Mouse (Mus musculus): ENCODE results near the gene Gm3285. TPM values are rescaled to one million over a fixed set of nuclear protein-coding genes. Genes with fewer than 3 reads are reported as not detected.
A peak's percentile ranks its signal among the peaks of the same experiment; 100 is the strongest.

The Gm3285 gene
- polyA plus RNA-seq, 2 experiments, result not detected

DNA sequence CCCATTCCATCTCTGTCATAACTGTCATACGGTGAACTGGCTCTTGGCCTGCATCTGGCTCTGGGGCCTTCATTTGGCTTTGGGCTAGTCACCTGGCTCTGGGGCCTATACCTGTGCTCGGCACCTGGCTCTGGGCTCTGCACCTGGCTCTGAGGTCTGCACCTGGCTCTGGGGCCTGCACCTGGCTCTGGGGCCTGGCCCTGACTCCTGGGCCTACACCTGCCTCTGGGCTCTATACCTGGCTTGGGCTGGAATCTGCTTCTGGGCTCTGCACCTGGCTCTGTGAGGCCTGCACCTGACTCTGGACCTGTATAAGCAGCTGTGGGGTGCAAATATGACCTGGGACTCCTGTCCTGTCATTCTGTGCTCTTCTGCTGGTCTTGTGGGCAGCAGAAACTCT is 14.2 kb upstream of the Gm3285 start:
- no peaks in the 10 kb centered on the region for H3K36me3 ChIP-seq (replicated peaks; ENCODE audit: control insufficient read depth, insufficient read depth, low read depth)
- ATAC-seq (ENCODE audit: insufficient read depth) (no peak), DNase-seq (ENCODE audit: low read depth in 3 of 3, low spot score in 3 of 3) (no peak)
- H3K9ac ChIP-seq (replicated peaks), result no peak overlapping the region
- 60% methylated on average over 2 of the region's 2 CpGs for WGBS (ENCODE audit: insufficient replicate concordance)
- H3K4me1 ChIP-seq (replicated peaks; ENCODE audit: control insufficient read depth in 2 of 2, insufficient read depth in 2 of 2, low read length in 1 of 2), result no peaks in the 10 kb centered on the region
- H3K27me3 ChIP-seq (ENCODE audit: control insufficient read depth, insufficient read depth, low read length), result no peaks in the 10 kb centered on the region
- no peak overlapping the region for H3K4me3 ChIP-seq (ENCODE audit: insufficient read depth in 1 of 2, low read depth in 2 of 2, low read length in 2 of 2)
- H3K27ac ChIP-seq, result no peak overlapping the region
- no peak for TF ChIP-seq EP300 (IDR thresholded peaks at IDR 0.05; ENCODE audit: low read depth)
- TF ChIP-seq CTCF (IDR thresholded peaks at IDR 0.05; ENCODE audit: low read depth), result no peak
- H3K4me2 ChIP-seq (ENCODE audit: low read depth), result no peak overlapping the region
- no peaks in the 10 kb centered on the region for H3K9me3 ChIP-seq (ENCODE audit: control insufficient read depth, low read length)

DNA sequence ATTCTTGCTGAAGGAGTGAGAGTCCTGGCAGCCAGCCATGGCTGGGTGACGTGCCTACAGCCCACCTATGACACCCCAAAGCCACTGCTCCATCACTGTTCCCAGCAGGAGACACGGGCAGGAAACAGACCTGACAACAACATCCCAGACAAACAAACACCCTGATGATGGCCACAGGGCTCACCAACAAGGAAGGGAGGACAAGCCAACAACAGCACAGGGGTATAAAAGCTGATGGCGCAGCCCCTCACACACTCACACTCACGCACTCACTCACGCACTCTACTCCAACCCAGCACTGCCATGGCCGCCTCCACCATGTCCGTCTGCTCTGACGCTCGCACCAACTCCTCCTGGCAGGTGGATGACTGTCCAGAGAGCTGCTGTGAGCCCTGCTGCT is 9.2 kb upstream of the Gm3285 start, which contains the start of gene Gm10318:
TSS of gene Gm10318 (plus strand) at position 301 of the 400 bp plus-strand sequence.
- ATAC-seq (ENCODE audit: insufficient read depth) (no peak), DNase-seq (ENCODE audit: low read depth in 3 of 3, low spot score in 3 of 3) (no peak)
- TF ChIP-seq CTCF (IDR thresholded peaks at IDR 0.05; ENCODE audit: low read depth), result no peak
- no peak for TF ChIP-seq EP300 (IDR thresholded peaks at IDR 0.05; ENCODE audit: low read depth)
- Histone ChIP-seq H3K4me3 (ENCODE audit: insufficient read depth in 1 of 2, low read depth in 2 of 2, low read length in 2 of 2) (no peak within 1 kb of the TSS), H3K9ac (replicated peaks) (no peak within 1 kb of the TSS), H3K36me3 (replicated peaks; ENCODE audit: control insufficient read depth, insufficient read depth, low read depth) (no peaks in the 10 kb centered on the region), H3K4me2 (ENCODE audit: low read depth) (no peak within 1 kb of the TSS), H3K27ac (no peak within 1 kb of the TSS), H3K27me3 (ENCODE audit: control insufficient read depth, insufficient read depth, low read length) (no peaks in the 10 kb centered on the region), H3K4me1 (replicated peaks; ENCODE audit: control insufficient read depth in 2 of 2, insufficient read depth in 2 of 2, low read length in 1 of 2) (no peaks in the 10 kb centered on the region), H3K9me3 (ENCODE audit: control insufficient read depth, low read length) (no peaks in the 10 kb centered on the region)
- WGBS (ENCODE audit: insufficient replicate concordance), result 50% methylated on average over 9 of the region's 9 CpGs

DNA sequence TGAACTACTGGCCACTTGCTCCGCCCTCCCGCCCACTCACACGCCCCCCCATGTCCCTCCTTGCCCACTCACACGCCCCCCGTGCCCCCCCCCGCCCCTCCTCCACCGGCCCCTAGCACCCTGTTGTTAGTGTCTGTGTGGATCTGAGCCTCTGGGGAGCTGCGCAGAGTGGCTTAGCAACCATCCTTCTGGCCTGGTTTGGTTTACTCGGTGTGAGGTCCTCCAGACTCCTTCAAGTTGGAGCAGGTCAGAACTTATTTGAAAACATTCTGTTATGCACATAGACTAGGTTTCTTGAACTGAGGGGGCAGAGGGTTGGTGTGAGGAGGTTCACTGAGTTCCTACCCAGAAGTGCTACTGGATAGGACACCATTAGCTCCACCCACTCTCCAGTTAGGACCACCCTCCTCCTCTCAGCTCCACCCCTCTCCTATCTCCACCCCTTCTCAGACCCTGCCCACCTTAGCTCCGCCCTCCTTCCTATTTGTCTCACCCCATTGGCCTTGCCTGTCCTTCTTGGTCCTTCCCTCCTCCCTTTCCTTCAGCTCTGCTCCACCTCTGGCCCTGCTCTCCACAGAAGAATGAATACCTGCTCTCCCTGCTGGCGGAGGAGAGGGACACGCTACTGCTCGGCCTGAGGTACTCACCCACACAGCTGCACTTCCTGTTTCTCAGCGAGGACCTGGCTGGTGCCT is 2.4 kb downstream of the Gm3285 start:
- Histone ChIP-seq H3K4me2 (ENCODE audit: low read depth) (peak overlapping the region; percentile 32), H3K9me3 (ENCODE audit: control insufficient read depth, low read length) (no peaks in the 10 kb centered on the region), H3K4me3 (ENCODE audit: insufficient read depth in 1 of 2, low read depth in 2 of 2, low read length in 2 of 2) (peak overlapping the region in 1 of 2 experiments; percentile 2; a peak in 1 of 4 replicates), H3K27me3 (ENCODE audit: control insufficient read depth, insufficient read depth, low read length) (no peaks in the 10 kb centered on the region), H3K36me3 (replicated peaks; ENCODE audit: control insufficient read depth, insufficient read depth, low read depth) (no peaks in the 10 kb centered on the region), H3K9ac (replicated peaks) (no peak overlapping the region), H3K4me1 (replicated peaks; ENCODE audit: control insufficient read depth in 2 of 2, insufficient read depth in 2 of 2, low read length in 1 of 2) (no peaks in the 10 kb centered on the region), H3K27ac (no peak overlapping the region)
- ATAC-seq (ENCODE audit: insufficient read depth), result peak; percentile 68; the same call in 1 of the 2 replicates
- no peak for TF ChIP-seq EP300 (IDR thresholded peaks at IDR 0.05; ENCODE audit: low read depth)
- TF ChIP-seq CTCF (IDR thresholded peaks at IDR 0.05; ENCODE audit: low read depth), result no peak
- DNase-seq (ENCODE audit: low read depth in 3 of 3, low spot score in 3 of 3), result peak; percentile 14 to 20 (median 20)
- WGBS (ENCODE audit: insufficient replicate concordance), result 20% methylated on average over 14 of the region's 14 CpGs

DNA sequence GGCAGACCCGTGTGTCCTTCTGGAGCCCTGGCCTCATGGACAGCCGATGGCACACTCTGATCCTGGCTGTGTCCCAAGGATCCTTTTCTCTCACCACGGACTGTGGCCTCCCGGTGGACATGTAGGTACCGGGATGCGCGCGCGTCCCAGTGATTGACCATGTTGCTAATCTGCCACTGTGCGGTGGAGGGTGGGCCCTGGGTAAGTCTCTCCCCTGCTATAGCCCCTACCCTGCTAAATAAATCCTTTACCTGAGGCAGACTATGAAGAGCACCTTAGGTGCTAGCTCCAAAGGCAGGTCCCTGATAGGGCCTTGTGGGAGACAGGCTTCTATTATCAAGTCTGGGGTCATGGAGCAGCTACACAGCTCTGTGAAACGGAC is 3.0 kb downstream of the Gm3285 start:
- DNase-seq (ENCODE audit: low read depth in 3 of 3, low spot score in 3 of 3), result no peak
- Histone ChIP-seq H3K27me3 (ENCODE audit: control insufficient read depth, insufficient read depth, low read length) (no peaks in the 10 kb centered on the region), H3K4me1 (replicated peaks; ENCODE audit: control insufficient read depth in 2 of 2, insufficient read depth in 2 of 2, low read length in 1 of 2) (no peaks in the 10 kb centered on the region), H3K9me3 (ENCODE audit: control insufficient read depth, low read length) (no peaks in the 10 kb centered on the region), H3K36me3 (replicated peaks; ENCODE audit: control insufficient read depth, insufficient read depth, low read depth) (no peaks in the 10 kb centered on the region), H3K4me3 (ENCODE audit: insufficient read depth in 1 of 2, low read depth in 2 of 2, low read length in 2 of 2) (peak overlapping the region in 1 of 2 experiments; percentile 2; a peak in 1 of 4 replicates), H3K27ac (no peak overlapping the region), H3K4me2 (ENCODE audit: low read depth) (peak overlapping the region; percentile 32), H3K9ac (replicated peaks) (no peak overlapping the region)
- WGBS (ENCODE audit: insufficient replicate concordance), result 27% methylated on average over 11 of the region's 11 CpGs
- no peak for TF ChIP-seq CTCF (IDR thresholded peaks at IDR 0.05; ENCODE audit: low read depth)
- ATAC-seq (ENCODE audit: insufficient read depth), result no peak

DNA sequence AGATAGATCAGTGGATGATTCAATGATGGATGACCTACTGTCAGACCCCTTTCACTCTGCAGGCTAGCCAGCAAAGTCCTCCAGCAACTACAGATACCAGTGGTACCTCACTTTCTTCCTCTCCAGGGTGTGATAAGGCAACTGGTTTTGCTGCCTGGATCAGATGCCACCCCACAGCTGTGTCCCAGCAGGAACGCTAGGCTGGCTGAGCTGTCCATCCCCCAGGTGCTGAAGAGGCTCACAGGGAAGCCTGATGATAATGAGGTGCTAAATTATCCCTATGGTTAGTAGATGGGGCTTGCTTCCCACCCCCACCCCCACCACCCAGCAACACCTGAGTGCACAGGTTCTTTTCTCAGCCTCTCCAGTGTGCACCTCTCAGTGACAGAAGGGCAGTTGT is 5.8 kb downstream of the Gm3285 start:
- WGBS (ENCODE audit: insufficient replicate concordance), result 0% methylated on average over 1 of the region's 1 CpGs
- no peaks in the 10 kb centered on the region for H3K27me3 ChIP-seq (ENCODE audit: control insufficient read depth, insufficient read depth, low read length)
- DNase-seq (ENCODE audit: low read depth in 3 of 3, low spot score in 3 of 3), result no peak

More for the DNA sequence above, 5.8 kb downstream of the Gm3285 start:
- H3K4me2 ChIP-seq (ENCODE audit: low read depth), result no peak overlapping the region
- H3K4me3 ChIP-seq (ENCODE audit: insufficient read depth in 1 of 2, low read depth in 2 of 2, low read length in 2 of 2), result no peak overlapping the region
- no peak for ATAC-seq (ENCODE audit: insufficient read depth)
- no peaks in the 10 kb centered on the region for H3K36me3 ChIP-seq (replicated peaks; ENCODE audit: control insufficient read depth, insufficient read depth, low read depth)
- no peak overlapping the region for H3K9ac ChIP-seq (replicated peaks)
- H3K9me3 ChIP-seq (ENCODE audit: control insufficient read depth, low read length), result no peaks in the 10 kb centered on the region
- H3K27ac ChIP-seq, result no peak overlapping the region
- no peaks in the 10 kb centered on the region for H3K4me1 ChIP-seq (replicated peaks; ENCODE audit: control insufficient read depth in 2 of 2, insufficient read depth in 2 of 2, low read length in 1 of 2)
- TF ChIP-seq EP300 (IDR thresholded peaks at IDR 0.05; ENCODE audit: low read depth), result no peak
